Mouse (Mus musculus): Measurements from ENCODE around the gene Gm49450.

The Gm49450 gene

DNA sequence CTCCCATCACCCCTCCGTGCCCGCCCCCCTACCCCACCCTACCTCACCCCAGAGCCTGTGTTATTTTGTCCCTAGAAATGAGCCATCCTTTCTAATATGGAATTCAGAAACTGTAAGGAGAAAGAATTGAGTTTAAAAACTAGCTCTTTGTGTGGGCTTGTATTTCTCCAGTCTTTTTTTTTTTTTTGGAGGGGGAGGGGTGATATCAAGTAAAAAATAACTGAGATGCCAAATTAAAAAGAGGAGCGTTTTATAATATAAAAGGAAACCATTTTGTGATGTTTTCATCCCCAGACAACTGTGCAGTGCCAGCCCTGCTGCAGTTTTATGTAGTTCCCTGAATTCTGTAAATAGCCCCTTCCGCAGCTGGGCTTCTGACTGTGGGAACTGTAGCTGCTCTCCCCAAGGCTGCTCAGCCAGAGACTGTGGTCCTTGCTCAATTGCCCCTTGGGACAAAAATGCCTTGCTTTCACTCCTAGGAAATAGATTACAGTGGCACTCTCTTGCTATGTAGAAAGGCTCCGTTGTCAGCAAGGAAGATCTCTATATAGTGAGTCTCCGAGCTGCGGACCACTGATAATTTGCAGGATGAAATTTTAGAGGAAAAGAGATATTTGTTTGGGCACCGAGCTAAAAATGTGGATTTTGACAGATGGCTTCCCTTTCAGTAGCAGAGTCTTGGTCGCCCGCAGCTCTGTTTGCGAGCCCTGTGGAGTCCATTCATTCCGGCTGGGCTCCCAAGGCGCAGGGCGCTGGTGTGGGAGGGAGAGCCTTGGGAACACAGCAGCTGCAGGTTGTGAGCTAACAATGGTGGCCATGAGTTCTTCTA lies 1.3 kb upstream of the Gm49450 start:
- peak; percentile 63 to 76 for DNase-seq

DNA sequence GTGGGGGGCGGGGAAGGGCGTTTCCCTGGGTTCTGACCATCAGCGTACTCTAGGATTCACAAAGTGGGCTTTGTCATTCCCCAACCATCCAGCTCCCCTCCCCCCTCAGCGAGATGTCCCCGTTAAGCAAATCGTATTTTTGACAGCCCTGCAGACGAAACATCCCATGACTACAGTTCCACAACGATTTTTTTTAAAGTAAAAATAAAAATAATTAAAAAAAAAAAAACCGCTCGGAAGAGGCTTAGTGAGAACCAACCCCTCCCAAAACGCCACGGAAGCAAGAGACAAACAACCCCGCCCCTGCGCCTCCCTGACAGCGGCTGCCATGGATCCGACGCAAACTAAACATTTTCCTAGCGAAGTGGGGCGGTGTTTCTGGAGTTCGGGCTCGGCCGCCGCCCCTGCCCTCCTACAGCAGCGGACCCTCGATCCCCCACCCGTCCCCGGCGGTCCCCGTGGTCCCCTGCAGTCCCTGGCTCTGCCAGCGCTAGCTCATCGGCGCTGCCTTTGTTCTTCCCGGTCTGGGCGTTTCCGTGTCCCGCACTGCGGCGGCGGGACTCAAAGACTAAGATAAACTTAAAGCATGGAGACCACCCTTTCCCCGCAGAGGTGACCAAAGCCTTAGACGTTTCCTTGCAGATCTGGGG lies 475 bp downstream of the Gm49450 start:
- DNase-seq: peak in 1 of 2 experiments; percentile 77

DNA sequence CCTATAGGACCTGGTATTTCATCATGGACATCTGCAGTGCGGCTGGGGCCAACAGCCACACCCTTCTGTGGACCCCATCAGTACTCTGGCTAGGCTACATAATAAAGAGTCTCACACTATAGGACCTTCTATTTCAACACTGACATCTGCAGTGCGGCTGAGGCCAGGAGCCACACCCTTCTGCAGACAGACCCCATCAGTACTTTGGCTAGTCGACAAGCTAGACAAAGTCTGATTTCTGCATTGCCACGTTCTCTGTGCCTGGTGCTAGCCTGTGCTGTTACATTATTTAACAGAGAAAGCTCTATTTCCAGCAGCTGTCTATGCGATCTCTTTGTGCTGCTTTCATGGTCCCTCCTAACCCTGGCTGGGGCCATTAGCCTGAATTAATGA lies 1.3 kb downstream of the Gm49450 start:
- DNase-seq: no peak

GRCm38 (mm10) chr15:98951122-98952062 lies 2.0 kb downstream of the Gm49450 start:
- DNase-seq: peak; percentile 31 to 47

DNA sequence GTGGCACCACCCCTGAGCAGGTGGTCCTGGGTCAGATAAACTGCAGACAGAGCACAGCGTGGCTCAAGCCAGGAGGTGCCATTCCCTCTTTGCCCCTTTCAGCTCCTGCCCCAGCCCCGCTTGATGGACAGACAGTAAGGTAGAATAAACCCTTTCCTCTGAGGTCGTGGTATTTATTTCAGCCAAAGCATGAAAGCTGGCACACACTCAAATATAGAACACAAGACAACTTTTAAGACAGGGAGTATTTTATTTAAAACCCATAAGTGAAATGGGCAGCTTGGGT lies 3.8 kb downstream of the Gm49450 start:
- no peak for DNase-seq

- DNase-seq: no peak
Observed at GRCm38 (mm10) chr15:98948857-98949606, 4.3 kb downstream of the Gm49450 start.

DNA sequence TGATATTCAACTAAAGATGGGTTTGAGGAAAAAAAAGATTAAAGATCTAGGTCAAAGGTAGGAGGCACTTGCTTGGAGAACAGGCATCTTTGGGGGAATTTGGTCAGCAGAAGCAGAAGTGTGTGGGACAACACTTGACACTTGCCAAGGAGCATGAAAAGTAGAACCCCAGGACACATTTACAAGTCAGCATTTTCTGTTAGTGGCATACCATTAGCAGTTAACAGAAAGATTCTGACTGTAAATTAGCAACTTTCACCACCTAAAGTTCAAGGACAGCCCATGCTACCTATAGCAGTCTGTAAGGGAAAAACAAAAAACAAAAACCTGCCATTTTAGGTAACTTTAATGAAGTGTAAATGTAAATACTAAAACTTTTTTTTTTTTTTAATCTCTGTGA lies 5.0 kb downstream of the Gm49450 start:
- no peak for DNase-seq

DNA sequence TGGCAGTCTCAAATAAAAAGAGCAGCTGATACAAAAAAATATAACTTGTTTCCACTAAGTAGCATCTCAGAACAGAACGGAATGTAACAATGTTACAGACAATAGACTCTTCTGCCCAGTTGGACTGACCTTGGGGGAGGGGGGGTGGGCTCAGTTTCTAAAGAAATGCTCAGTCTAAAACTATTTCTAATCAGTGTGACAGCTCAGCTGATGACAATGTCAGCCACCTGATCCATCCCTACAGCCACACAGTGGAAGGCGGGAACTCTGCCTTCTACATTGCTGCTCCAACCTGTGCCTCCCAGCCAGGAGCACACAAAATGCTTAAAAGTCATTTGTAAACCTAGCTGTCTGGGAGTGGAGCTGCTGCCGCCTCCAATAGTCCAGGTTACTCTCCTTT lies 5.5 kb downstream of the Gm49450 start:
- no peak for DNase-seq

- no peak for DNase-seq
Observed at GRCm38 (mm10) chr15:98943133-98943532, 10.2 kb downstream of the Gm49450 start.

DNA sequence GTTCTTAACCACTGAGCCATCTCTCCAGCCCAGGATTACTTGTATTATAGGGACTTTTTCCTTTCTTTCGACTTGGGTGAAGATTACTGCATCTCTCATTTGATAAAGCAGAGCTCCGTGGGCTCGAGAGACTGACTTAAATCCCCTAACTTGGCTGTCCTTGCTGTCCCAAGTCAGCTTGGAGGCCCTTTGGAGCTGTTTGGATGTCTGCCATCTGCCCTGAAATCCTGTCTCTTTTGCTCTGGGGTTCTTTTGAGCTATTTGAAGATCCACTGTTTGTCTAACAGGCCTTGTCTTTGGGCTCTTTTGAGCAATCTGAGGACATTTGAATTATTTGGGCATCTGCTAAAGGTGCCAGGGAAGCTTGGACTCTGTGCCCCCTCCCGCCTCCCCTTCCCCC lies 11.3 kb downstream of the Gm49450 start:
- DNase-seq: no peak

DNA sequence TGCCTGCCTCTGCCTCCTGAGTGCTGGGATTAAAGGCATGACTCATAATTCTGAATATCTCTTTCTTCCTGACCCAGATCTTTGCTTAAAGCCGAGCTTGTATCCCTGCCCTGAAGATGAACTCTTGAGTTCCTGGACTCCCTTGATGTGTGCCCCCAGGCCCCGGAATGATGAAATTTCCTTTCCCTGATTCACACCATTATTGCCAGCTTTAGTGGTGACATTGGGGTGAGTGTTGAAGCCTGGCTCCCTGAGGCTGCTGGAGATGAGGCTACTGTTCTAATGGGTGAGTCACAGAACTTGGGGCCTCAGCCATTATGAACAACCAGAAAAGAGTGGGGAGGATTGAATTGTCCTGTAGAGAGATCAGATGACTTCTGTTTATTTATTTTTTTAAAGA lies 11.8 kb downstream of the Gm49450 start:
- DNase-seq: no peak

DNA sequence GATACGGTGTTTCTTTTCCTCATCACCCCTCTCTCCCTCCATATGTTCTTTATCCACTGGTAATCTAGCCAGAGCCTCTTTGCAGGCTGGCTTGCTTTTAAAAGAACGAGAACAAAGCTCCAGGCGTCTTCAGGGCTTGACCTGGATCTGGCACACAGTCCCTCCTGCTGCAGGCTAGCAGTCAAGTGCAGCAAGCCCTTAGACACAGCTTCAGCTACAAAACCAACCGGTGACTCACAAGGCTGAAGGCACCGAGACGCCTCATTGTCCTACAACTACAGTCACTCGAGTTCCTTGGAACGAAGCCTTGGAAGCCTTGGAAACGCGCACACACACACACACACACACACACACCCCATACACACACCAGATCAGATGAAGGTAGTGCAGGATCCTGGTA lies 12.5 kb downstream of the Gm49450 start:
- peak; percentile 48 to 51 for DNase-seq

- peak; percentile 89 to 96 for DNase-seq
Observed at GRCm38 (mm10) chr15:98934217-98934839, 19.0 kb downstream of the Gm49450 start, which contains the start of gene Tuba1b. Gene Tuba1b, minus strand, starts transcription at chr15:98934565.

DNA sequence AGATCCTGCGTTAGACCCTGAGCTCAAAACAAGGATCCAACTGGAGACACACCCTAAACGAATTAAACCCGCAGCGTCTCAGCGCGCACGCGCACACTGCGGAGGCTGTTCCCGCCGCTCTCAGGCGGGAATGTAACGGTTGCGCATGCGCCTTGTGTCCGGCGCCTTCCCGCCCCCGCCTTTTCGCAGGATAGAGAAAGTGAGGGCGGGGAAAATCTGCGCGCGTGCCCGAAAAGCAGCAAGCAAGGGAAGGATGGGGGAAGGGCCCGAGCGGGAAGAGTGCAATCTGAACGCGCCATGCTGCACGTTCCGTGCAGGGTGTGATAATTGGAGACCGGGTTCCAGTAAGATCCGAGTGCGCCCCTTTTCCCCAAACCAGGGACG lies 19.5 kb downstream of the Gm49450 start:
- DNase-seq: peak; percentile 97 to 99

GRCm38 (mm10) chr15:98933004-98933671 lies 20.2 kb downstream of the Gm49450 start:
- DNase-seq: peak; percentile 43 to 57

DNA sequence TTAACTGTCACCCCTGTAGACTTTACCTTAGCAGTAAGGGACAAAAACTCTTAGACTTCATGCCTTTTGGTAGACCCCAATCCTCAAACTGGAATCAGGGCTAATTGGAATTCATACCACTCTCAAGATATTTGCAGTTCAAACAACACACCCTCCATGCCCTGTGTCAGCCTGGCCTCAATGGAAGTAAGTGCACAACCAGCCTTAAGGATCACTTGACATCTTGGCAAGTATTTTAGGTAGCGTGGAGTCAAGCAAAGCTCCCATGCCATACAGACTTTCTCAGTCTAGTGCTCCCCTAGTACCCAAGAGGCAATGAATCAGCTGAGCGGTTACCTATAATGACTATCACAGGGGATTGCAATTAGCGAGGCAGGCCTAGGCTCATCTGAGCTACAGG lies 22.4 kb downstream of the Gm49450 start:
- no peak for DNase-seq

GRCm38 (mm10) chr15:98930017-98930734 lies 23.2 kb downstream of the Gm49450 start:
- DNase-seq: no peak

GRCm38 (mm10) chr15:98928598-98929240 lies 24.6 kb downstream of the Gm49450 start:
- DNase-seq: peak; percentile 85 to 91

DNA sequence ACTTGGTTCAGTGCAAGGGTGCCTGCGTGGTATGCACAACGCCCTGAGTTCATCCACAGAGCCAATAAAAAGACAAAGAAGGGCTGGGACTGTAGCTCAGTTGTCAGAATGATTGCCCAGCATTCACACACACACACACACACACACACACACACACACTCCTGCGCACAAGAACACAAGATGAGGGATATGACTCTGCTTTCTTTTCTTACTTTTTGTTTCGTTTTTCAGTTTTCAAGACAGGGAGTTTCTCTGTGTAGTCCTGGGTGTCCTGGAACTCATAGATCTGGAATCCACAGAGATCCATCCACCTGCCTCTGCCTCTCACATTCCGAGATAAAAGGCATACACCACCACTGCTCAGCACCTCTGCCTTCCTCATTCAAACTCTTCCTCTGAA lies 25.8 kb downstream of the Gm49450 start:
- no peak for DNase-seq

DNA sequence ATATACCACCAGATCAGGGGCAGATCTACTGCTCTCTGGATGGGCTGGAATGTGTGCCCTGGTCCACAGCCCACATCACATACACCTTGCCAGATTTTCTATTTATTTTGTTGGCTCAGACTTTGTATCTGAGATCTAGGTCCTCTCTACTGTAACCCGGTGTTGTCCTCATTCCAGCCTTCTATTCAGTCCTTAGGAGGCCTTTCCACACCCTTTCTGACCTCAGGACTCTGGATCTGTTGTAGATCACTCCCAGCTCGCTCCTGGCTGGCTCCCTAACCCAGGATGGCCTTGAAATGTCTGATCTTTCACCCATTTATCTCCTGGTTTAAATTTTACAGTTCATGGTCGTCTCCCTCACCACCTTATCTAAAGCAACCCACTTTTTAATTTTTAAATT lies 28.7 kb downstream of the Gm49450 start:
- no peak for DNase-seq

Data from cerebellum, adult 18-20 months (tissue).